Mouse (Mus musculus): ENCODE data around the gene Dnaja3. TPM values are rescaled to one million over a fixed set of nuclear protein-coding genes. Genes with fewer than 3 reads are reported as not detected.

The Dnaja3 gene
- polyA plus RNA-seq, 1 experiment from 2014 or later: 63.7 TPM

DNA sequence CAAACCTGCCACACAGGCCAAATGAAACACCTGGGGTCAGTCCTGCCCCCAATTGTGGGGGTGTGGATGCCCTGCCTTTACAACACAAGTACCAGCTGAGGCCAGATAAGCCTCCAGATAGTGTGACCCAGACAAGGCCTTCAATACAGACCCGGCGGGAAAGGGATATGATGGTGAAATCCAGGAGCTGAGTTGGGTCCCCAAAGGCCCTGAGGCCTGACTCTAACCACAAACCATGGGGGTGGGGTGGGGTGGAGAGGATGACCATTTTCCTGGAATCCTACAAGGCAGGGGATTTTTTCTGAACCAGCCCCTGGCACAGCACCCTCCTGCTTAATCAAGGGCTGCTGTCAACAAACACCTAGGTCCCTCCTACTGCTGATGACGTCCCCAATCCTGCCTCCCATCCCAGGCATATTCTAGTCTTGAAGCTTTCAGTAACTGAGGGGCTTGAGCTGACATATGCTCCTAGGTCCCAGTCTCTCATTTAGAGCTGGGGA, 848 bp upstream of the Dnaja3 start:
- no peaks in the 10 kb centered on the region for H3K9me3 ChIP-seq
- peaks cover 49% of the 10 kb centered on the region for H3K4me1 ChIP-seq
- DNase-seq (ENCODE audit: extremely low spot score, low spot score): no peak
- no peak overlapping the region for H3K4me3 ChIP-seq
- WGBS: 88% methylated on average over 3 of the region's 3 CpGs
- H3K27me3 ChIP-seq (ENCODE audit: poor library complexity, severe bottlenecking): no peaks in the 10 kb centered on the region
- peaks cover 12% of the 10 kb centered on the region for H3K36me3 ChIP-seq (replicated peaks)
- H3K27ac ChIP-seq: no peak overlapping the region

DNA sequence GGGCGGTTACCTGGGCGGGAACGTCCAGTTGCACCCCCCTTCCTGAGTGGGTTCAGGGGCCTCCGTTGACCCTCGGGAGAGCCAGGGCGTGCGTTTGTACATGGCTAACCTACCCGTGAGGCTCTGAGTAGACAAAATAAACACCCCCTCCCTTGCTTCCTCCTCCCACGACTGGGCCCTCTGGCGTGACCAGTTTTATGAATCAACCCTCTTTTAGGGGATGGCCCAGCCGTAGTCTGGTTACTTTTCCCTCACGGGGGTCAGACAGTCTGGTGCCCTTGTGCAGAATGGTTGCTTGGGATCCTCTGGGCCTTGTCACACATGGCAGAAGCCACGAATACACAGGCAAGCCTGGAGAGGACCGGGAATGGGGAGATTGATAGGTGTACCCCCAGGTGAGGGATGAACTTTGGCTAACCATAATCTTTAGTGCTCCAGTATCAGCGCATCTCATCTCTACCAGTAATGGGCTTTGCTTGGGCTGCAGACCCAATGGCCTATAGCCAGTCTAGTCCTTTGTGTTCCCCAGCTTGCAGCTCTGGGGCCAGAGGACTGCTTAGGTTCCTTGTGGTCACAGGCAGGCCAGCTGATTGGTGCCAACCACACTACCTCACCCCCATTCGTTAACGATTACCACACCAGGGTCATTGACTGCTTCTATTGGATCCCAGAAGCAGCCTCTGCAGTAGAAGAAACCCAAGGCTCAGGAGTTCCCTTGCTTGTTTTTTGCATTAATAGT, 647 bp downstream of the Dnaja3 start:
- Histone ChIP-seq H3K4me3 (peak overlapping the region; percentile 78), H3K36me3 (replicated peaks) (peaks cover 14% of the 10 kb centered on the region), H3K9me3 (no peaks in the 10 kb centered on the region), H3K27me3 (ENCODE audit: poor library complexity, severe bottlenecking) (no peaks in the 10 kb centered on the region), H3K27ac (peak overlapping the region; percentile 87), H3K4me1 (peaks cover 59% of the 10 kb centered on the region)
- 15% methylated on average over 17 of the region's 17 CpGs for WGBS
- no peak for DNase-seq (ENCODE audit: extremely low spot score, low spot score)

- Histone ChIP-seq H3K27me3 (ENCODE audit: poor library complexity, severe bottlenecking) (no peaks in the 10 kb centered on the region), H3K9me3 (no peaks in the 10 kb centered on the region), H3K27ac (peak overlapping the region; percentile 87), H3K4me3 (peak overlapping the region; percentile 78), H3K4me1 (peaks cover 65% of the 10 kb centered on the region), H3K36me3 (replicated peaks) (peaks cover 20% of the 10 kb centered on the region)
- DNase-seq (ENCODE audit: extremely low spot score, low spot score): no peak
- 52% methylated on average over 3 of the region's 3 CpGs for WGBS
Measured at GRCm38 (mm10) chr16:4641119-4641838, 1.5 kb downstream of the Dnaja3 start.

DNA sequence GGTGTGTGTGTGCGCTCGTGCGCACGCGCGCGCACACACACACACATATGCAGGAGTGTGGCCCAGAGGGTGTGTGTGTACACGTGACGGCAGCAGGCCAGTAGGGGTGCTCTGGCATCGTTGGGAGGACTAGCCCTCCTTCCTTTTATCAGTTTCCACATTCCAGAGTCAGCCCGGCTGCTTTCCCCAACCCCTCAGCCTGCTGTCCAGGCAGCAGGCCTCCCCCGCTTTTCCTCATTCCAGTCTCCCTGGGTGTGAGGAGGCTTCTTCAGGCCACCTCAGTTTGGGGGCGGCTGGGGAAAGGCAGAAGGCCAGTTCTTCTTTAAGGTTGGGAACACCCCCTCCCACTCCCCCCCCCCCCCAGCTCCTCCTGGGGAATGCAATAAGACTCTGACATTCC, 2.4 kb downstream of the Dnaja3 start:
- Histone ChIP-seq H3K9me3 (no peaks in the 10 kb centered on the region), H3K27ac (peak overlapping the region; percentile 87), H3K4me3 (peak overlapping the region; percentile 78), H3K27me3 (ENCODE audit: poor library complexity, severe bottlenecking) (no peaks in the 10 kb centered on the region), H3K4me1 (peaks cover 74% of the 10 kb centered on the region), H3K36me3 (replicated peaks) (peaks cover 20% of the 10 kb centered on the region)
- DNase-seq (ENCODE audit: extremely low spot score, low spot score): peak; percentile 51
- WGBS: 38% methylated on average over 13 of the region's 13 CpGs

DNA sequence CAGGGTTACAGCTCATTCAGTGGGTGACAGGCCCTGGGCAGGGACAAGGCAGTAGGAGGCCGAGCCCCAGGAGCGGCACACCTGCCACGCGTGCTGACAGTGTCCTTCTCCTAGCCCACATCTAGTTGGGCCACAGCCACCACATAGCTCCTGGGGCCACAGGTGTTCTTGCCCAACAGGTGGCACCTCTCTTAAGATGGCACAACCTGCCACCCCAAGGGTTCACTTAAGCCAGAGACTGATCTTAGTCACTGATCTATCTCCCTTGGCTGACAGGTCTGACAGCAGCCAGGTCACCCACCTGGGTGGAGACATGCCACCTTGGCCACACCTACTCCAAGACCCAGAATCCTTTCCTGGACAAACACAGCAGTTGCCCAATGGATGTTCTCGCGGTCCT, 3.1 kb downstream of the Dnaja3 start:
- Histone ChIP-seq H3K27ac (peak overlapping the region; percentile 87), H3K27me3 (ENCODE audit: poor library complexity, severe bottlenecking) (no peaks in the 10 kb centered on the region), H3K9me3 (no peaks in the 10 kb centered on the region), H3K4me1 (peaks cover 82% of the 10 kb centered on the region), H3K4me3 (peak overlapping the region; percentile 78; the same call in 1 of the 2 replicates), H3K36me3 (replicated peaks) (peaks cover 24% of the 10 kb centered on the region)
- 86% methylated on average over 6 of the region's 6 CpGs for WGBS
- DNase-seq (ENCODE audit: extremely low spot score, low spot score): no peak

- 80% methylated on average over 11 of the region's 11 CpGs for WGBS
- Histone ChIP-seq H3K27me3 (ENCODE audit: poor library complexity, severe bottlenecking) (no peaks in the 10 kb centered on the region), H3K9me3 (no peaks in the 10 kb centered on the region), H3K4me3 (no peak overlapping the region), H3K4me1 (peaks cover 91% of the 10 kb centered on the region), H3K36me3 (replicated peaks) (peaks cover 33% of the 10 kb centered on the region), H3K27ac (peak overlapping the region; percentile 87; the same call in 1 of the 2 replicates)
- DNase-seq (ENCODE audit: extremely low spot score, low spot score): no peak
Measured at GRCm38 (mm10) chr16:4643670-4644419, 4.1 kb downstream of the Dnaja3 start.

GRCm38 (mm10) chr16:4645867-4646266, 6.1 kb downstream of the Dnaja3 start:
- no peak for DNase-seq (ENCODE audit: extremely low spot score, low spot score)
- Histone ChIP-seq H3K27ac (peak overlapping the region; percentile 25; the same call in 1 of the 2 replicates), H3K36me3 (replicated peaks) (peaks cover 53% of the 10 kb centered on the region), H3K9me3 (no peaks in the 10 kb centered on the region), H3K4me3 (no peak overlapping the region), H3K27me3 (ENCODE audit: poor library complexity, severe bottlenecking) (no peaks in the 10 kb centered on the region), H3K4me1 (peaks cover 82% of the 10 kb centered on the region)
- WGBS: 83% methylated on average over 4 of the region's 4 CpGs

DNA sequence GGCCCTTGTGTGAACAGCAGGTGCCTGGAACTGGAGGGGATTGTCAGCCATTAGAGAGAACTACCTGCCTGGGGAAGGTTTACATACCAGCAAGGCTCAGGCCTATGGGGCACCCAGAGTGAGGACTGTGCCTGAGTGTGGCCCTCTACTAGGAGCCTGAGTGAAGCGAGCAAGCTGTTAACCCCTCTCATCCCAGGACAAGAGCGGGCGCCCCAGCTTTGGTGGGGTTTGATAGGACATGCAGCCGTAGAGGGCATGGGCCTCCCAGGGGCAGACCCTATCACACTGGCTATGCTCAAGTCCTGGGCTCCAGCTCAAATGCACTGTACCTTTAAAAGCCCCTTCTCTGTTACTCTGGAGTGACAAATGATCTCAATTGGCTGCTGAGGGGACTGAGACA, 7.0 kb downstream of the Dnaja3 start:
- H3K27ac ChIP-seq: peak overlapping the region; percentile 20; the same call in 1 of the 2 replicates
- H3K36me3 ChIP-seq (replicated peaks): peaks cover 62% of the 10 kb centered on the region
- peaks cover 82% of the 10 kb centered on the region for H3K4me1 ChIP-seq
- 78% methylated on average over 4 of the region's 4 CpGs for WGBS
- no peak for DNase-seq (ENCODE audit: extremely low spot score, low spot score)
- no peaks in the 10 kb centered on the region for H3K9me3 ChIP-seq
- no peak overlapping the region for H3K4me3 ChIP-seq
- H3K27me3 ChIP-seq (ENCODE audit: poor library complexity, severe bottlenecking): no peaks in the 10 kb centered on the region

GRCm38 (mm10) chr16:4647651-4648141, 7.9 kb downstream of the Dnaja3 start:
- Histone ChIP-seq H3K27ac (peak overlapping the region; percentile 37; the same call in 1 of the 2 replicates), H3K4me3 (no peak overlapping the region), H3K4me1 (peaks cover 82% of the 10 kb centered on the region), H3K9me3 (no peaks in the 10 kb centered on the region), H3K27me3 (ENCODE audit: poor library complexity, severe bottlenecking) (no peaks in the 10 kb centered on the region), H3K36me3 (replicated peaks) (peaks cover 69% of the 10 kb centered on the region)
- 75% methylated on average over 13 of the region's 13 CpGs for WGBS
- no peak for DNase-seq (ENCODE audit: extremely low spot score, low spot score)

DNA sequence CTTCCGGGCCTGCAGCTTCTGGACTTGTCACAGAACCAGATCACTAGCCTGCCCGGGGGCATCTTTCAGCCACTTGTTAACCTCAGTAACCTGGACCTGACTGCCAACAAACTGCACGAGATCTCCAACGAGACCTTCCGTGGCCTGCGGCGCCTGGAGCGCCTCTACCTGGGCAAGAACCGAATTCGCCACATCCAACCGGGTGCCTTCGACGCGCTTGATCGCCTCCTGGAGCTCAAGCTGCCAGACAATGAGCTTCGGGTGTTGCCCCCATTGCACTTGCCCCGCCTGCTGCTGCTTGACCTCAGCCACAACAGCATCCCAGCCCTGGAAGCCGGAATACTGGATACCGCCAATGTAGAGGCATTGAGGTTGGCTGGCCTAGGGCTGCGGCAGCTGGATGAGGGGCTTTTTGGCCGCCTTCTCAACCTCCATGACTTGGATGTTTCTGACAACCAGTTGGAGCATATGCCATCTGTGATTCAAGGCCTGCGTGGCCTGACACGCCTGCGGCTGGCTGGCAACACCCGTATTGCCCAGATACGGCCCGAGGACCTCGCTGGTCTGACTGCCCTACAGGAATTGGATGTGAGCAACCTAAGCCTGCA, 8.7 kb downstream of the Dnaja3 start:
- DNase-seq (ENCODE audit: extremely low spot score, low spot score): no peak
- H3K4me1 ChIP-seq: peaks cover 80% of the 10 kb centered on the region
- no peaks in the 10 kb centered on the region for H3K9me3 ChIP-seq
- 89% methylated on average over 28 of the region's 28 CpGs for WGBS
- H3K4me3 ChIP-seq: no peak overlapping the region
- peaks cover 71% of the 10 kb centered on the region for H3K36me3 ChIP-seq (replicated peaks)
- no peak overlapping the region for H3K27ac ChIP-seq
- H3K27me3 ChIP-seq (ENCODE audit: poor library complexity, severe bottlenecking): no peaks in the 10 kb centered on the region

- no peak overlapping the region for H3K4me3 ChIP-seq
- H3K9me3 ChIP-seq: no peaks in the 10 kb centered on the region
- peak overlapping the region; percentile 37; the same call in 1 of the 2 replicates for H3K27ac ChIP-seq
- H3K4me1 ChIP-seq: peaks cover 77% of the 10 kb centered on the region
- peaks cover 69% of the 10 kb centered on the region for H3K36me3 ChIP-seq (replicated peaks)
- H3K27me3 ChIP-seq (ENCODE audit: poor library complexity, severe bottlenecking): no peaks in the 10 kb centered on the region
- no peak for DNase-seq (ENCODE audit: extremely low spot score, low spot score)
- 89% methylated on average over 5 of the region's 5 CpGs for WGBS
Measured at GRCm38 (mm10) chr16:4649211-4649610, 9.4 kb downstream of the Dnaja3 start.

DNA sequence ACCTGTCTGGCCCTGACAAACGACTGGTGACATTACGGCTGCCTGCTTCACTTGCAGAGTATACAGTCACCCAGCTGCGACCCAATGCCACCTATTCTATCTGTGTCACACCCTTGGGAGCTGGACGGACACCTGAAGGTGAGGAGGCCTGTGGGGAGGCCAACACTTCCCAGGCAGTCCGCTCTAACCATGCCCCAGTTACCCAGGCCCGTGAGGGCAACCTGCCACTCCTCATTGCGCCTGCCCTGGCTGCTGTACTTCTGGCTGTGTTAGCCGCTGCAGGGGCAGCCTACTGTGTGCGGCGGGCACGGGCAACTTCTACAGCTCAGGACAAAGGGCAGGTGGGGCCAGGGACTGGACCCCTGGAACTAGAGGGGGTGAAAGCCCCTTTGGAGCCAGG, 9.9 kb downstream of the Dnaja3 start:
- Histone ChIP-seq H3K27me3 (ENCODE audit: poor library complexity, severe bottlenecking) (no peaks in the 10 kb centered on the region), H3K9me3 (no peaks in the 10 kb centered on the region), H3K4me1 (peaks cover 77% of the 10 kb centered on the region), H3K27ac (peak overlapping the region; percentile 37; the same call in 1 of the 2 replicates), H3K4me3 (no peak overlapping the region), H3K36me3 (replicated peaks) (peaks cover 71% of the 10 kb centered on the region)
- no peak for DNase-seq (ENCODE audit: extremely low spot score, low spot score)
- WGBS: 93% methylated on average over 11 of the region's 11 CpGs
